Mouse (Mus musculus) R1 (cell line): ENCODE results near the gene Hcar2.

Source experiments
- DNase-seq: peaks from one replicate; pipeline ENCODE4 v3.0.0-alpha.2; 2018; ENCODE audit warnings: low read depth, low spot score

Hcar2 gene

DNA sequence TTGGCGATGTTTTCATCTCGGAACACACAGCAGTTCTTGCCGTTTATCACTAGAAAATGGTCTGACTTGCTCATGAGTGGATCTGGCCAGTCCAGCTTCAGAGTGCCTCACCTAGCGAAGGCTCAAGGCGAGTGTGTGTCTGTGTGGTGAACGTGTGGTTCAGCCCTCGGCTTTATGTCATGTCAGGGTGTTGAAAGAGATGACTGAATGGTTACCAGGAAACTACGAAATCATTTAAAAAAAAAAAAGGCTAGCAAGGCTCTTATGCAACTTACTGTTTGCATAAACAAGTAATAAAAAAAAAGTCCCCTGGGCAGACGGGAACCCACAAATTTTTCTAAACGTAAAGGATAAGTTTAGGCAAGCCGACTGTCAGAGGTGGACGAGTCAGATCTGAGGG, at the start of gene Hcar2:
Gene Hcar2, minus strand, starts transcription at position 135 of the 400 bp plus-strand sequence.
- no peak for DNase-seq

DNA sequence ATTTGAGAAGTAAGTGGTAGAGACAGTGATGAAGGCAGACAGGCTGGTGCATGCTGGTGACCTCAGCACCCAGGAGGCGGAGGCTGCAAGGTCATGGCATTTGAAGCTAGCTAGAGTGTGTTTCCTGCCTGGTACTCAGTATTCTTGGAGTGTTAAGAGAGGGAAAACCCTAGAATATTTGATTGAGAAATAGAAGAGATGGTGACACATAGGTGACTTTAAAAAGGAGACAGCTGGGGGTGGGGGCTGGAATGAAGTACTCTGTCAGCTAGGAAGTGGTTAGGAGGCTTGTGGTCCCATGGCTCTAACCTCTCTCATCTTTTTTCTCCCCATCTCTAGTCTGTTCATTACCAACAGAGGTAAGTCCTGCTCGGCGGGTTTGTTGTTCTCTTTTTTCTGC, 49.6 kb upstream of the Hcar2 start:
- no peak for DNase-seq

DNA sequence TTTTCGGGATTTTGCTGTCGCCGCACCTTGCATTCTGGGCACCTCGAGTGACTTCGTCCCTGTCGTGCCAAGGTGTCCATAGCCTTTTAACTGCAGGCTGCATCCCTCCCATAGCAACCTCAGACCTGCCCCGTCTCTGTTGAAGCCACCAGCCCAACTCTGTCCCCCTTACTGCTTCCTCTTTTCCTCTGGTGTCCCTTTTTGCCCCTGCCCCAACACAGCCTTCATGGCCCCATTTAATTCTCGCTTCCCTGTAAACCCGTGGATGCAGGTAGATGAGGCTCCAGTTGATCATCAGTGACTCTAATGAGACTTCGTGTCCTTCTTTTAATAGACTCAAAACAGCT, 42.3 kb upstream of the Hcar2 start:
- no peak for DNase-seq

DNA sequence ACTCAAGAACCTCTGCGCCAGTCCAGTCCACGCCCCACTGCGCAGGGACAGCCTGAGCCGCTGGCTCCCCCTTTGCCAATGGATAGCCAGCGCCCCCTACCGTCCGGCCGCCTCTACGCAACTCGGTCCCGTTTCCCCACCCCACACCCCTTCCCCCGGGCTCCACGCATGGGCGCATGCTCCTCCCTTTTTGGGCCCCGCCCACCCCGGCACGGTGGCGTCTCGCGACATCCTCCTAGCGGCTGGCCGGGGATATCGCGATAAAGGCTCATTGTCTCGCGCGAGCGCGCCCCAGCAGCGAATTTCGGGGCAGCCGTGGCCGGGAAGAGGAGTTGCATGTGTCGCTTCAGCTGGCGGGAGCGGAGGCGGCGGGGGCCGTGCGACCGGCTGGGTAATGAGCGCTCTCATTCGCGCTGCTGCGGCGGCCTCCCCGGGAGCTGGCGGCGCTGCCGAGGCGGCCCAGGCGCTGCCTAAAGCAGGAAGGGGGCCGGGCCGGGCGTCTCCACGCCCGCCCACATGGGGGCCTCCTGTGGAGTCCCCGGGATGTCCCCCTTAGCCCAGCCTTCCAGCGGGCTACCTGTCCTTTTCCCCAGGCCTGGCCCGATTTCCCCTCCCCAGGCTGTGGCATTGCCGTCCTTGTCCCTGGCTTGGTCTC, 41.8 kb upstream of the Hcar2 start, which contains the start of gene Denr:
Gene Denr, plus strand, starts transcription at position 200 of the 655 bp plus-strand sequence.
- peak; percentile 95 for DNase-seq

DNA sequence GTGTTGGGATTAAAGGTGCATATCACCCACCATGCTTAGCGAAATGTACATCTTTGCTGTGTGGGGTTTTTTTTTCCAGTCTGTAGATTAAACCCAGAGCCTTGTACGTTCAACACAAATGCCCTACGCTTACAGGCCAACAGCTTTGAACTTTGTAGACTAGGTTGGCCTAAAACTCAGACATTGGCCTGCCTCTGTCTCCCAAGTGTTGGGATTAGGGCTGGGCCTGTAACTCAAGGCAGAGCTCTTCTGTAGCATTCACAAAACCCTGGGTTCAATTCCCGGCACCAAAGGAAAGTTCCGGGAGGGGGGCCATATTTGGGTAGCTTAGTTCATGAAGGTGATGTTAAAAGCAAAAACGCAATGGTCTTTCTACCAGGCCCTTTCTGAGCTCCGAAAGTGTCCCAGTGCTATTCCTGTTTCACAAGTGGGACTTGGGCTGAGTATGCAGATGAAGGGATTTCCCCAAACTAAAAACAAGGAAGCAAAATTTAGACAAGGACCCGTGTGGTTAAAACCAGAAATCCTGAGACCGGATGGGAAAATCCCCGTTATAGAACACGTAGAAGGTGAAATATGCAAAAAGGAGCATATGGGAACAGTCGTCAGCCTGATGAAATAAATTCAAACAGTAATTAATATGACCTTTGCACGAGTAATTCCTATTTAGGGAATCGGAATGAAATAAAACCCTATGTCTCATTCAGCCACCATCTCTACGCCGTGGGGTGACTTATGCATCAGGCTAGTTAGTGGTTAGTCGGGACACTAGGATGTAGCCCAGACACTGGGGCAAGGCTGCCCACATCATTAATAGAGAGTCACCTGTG, 41.1 kb upstream of the Hcar2 start:
- no peak for DNase-seq

DNA sequence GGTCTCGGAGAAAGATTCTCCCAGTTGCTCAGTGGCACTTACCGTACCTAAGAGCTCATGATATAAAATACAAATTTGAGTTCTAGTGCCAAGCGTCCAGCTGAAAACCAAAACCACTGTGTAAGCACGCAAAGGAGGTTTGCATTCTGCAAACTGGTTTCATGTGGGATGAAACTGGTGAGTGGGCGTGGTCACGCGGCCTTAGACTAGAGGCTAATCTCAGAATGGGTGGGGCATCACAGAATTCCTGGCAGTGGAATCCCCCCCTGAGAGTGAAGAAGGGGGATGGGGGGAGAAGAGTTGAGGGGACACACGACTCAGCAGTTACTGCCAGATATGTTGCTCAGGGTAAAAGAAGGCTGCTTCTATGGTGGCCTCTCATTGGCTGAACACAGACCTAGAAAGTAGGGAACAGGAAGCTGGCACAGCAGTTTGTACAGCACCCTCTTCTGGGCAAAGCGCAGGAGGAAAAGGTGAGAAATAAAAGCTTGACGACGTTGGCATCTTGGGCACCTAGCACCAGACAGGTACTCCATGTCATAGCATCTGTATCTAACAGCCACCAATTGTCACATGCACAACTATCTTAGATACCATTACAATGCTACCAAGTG, 38.9 kb upstream of the Hcar2 start:
- DNase-seq: peak; percentile 62

DNA sequence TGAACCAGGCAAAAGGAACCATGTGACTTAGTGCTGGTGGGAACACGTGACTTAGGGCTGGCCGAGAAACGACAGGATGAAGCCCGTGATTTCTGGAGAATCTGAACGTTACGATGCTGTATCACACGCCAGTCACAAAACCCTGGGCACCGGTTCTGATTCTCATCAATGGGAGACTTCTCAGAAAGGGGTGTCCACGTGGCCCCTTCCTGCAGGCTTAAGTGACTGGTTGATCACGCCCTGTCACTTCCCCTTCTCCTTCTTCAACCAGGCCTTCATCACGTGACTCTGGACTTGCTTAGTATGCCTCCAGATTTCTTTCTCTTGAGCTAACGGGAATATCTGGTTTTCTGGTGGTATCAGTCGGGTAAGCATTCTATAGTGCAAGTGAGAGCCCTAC, 32.1 kb upstream of the Hcar2 start:
- peak; percentile 24 for DNase-seq

DNA sequence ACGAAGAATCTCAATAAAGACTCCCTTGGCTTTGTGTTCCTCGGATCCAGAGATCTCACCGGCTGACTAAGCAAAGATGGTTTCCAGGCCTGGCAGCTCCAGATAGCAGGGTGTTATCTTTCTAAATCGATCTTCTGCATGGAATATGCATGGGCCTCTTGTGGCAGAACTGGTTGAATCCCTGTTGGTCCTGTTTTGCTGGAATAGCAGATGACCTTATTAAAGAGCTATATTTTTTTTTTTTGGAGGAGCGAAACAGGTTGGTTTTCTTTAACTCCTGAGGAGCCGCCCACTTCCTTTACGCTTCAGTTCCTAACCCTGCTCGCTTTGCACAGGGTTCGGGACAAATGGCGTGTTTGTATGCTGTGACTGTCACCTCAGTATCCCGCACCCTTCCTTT, 31.1 kb upstream of the Hcar2 start:
- no peak for DNase-seq

DNA sequence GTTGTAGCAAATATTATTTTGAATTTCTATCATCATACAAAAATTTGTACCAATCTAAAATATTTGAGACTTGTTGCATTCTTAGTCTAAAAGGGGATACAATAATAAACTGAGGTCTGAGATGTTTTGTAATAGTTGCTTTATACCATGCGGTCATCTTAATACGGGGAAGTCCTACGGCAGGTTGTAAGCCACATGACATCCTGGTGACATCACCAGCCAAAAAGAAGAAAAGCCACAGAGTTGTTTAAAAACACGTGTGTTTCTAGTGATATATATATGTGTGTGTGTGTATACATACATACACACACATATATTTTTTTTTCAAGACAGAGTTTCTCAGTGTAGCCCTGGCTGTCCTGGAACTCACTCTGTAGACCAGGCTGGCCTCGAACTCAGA, 28.2 kb upstream of the Hcar2 start:
- DNase-seq: no peak

DNA sequence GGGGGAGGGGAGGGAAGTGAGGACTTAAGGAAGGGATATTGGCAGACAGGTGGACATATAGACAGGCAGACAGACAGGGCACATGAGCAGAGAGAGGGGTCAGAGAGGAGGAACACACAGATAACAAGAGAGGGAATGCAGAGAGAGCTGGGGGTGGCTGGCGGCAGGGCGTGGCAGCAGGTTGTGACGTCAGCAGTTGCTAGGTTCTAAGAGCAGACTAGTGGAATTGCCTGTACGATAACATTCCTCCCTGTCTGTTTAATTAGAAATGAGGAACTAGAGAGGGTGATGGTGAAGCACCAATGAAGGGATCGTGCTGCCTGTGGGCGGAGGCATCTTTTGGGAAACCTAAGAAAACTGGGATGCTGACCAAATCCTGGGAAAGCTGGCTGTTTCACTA, 26.4 kb upstream of the Hcar2 start:
- peak; percentile 54 for DNase-seq

DNA sequence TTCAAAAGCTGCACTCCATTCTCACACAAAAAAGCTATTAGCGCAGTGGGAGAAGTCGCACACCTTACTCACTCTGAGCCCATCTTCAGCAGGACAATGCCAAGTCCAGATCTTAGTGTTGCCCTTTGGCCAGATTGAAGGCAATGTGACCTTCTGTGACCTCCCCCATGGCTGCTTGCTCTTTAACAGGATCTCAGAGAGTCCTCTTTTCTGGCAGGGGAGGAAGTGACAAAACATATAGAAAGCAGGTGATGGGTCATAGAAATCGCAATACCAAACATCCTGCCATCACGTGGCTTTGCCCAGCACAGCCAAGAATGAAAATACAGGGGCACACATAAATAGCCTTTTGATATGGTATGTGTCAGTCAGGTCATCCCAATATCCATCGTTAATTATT, 25.7 kb upstream of the Hcar2 start:
- no peak for DNase-seq

DNA sequence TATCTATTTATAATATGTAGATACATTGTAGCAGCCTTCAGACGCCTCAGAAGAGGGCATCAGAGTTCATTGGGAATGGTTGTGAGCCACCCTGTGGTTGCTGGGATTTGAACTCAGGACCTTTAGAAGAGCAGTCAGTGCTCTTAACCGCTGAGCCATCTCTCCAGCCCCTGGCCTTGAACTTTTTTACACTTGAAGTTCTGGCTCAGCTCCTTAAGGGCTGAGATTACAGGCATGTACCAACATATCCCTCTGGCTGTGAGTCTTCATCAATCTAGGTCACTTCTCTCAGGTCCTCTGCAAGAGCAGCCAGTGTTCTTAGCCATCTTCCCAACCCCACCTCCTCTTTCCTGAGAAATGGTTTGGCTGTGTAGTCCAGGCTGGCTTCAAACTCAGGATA, 25.0 kb upstream of the Hcar2 start:
- DNase-seq: no peak

DNA sequence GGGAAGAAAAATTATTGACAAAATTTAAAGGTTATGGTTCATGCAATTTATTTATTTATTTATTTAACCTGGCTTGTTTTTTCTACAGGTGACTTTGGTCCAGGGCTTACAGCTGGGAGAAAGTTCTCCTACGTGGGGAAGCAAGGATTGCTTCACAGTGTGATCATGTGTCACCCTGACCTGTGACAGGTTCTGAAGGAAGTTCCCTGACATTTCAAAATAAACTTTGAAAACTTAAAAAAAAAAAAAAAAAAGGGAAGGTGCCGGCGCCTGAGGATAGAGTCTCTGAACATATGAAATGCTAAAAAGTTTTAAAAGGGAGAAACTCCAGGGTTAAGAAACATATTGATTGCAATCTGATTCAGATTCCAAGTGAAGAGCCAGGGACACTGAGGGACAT, 21.1 kb upstream of the Hcar2 start:
- DNase-seq: no peak

DNA sequence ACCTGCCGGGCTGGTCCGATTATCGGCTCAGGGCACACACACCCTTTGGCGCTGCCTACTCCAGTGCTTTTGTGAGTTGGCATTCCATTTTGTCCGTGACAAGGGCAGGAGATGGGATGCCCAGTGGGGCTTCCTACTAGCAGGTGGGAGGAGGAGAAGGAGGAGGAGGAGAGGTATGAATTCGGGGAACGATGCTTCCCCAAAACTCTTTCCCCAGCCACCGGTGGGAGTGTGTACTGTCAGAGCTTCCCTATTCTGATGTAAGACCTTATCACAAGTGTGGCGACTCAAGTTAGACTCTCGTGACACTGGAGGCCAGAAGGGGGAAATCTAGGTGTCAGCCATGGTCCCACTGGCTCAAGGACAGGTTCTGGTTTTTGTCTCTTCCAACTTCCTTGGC, 19.0 kb upstream of the Hcar2 start:
- no peak for DNase-seq

DNA sequence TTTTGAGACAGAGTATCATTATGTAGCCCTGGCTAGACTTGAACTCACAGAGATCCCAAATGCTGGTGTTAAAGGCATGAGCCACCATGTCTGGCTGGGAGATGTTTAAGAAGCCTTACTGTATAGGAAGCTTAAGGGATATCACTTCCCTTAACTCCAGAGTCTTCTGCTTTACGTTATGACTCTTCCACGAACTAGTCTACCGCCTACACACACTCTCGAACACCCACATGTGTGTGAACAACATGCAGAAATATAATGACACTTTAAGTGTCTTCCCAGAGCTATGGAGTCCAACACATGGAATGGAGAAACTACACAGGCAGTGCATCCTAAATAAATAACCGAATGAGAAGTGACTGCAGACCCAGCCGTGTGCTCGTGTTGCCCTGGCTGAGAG, 18.6 kb upstream of the Hcar2 start:
- DNase-seq: no peak

DNA sequence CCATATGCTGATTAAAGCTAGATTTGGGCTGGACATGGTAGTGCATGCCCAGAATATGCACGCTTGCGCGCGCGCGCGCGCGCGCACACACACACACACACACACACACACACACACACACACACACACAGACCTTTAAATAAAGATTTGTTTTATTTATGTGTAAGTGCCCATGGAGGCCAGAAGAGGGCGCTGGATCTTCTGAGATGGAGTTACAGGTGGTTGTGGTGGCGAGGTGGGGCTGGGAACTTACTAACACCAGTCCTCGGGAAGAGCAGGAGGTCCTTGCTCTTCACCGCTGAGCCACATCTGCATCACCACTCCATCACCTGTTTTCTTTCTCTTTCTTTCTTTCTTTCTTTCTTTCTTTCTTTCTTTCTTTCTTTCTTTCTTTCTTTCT, 15.5 kb upstream of the Hcar2 start:
- peak; percentile 76 for DNase-seq

DNA sequence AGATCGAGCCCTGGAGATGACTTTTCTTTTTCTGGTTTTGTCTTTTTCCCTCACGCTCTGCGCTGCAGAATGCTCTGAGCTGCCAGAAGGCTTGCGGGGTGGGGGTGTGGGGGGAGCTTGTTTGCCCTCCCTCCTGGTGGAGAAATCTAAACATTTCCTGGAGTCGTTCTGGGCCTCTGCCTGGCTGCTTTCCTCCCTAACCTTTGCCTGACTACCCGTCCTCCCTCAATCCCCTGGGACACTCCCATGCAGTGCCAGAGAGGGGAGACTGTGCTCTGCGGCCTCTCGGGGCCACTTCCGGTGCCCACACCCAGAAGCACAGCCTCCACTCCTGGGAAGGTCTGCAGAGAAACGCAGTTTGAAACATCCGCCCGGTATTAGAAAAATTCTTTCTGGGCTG, 14.6 kb upstream of the Hcar2 start, which contains the start of gene Hcar1:
Gene Hcar1, minus strand, starts transcription at position 93 of the 400 bp plus-strand sequence.
- DNase-seq: no peak

DNA sequence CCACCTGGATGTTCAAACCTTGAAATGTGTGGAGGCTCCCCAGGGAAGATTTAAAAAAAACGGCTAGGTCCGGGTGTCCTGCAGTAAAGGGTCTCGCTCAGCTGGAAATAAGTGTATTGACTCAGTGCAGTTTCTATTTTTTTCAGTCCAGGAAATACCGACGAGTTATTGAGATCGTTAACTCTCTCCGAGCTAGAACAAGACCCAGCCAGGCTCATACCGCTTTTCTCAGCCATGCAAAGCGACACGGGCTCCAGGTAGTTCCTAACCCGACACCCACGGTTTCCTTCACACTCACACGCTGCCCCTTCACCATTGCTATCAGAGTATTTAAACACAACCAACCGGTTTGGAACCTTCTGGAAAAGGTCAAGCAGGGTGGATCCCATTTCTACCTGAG, 12.8 kb upstream of the Hcar2 start:
- no peak for DNase-seq

DNA sequence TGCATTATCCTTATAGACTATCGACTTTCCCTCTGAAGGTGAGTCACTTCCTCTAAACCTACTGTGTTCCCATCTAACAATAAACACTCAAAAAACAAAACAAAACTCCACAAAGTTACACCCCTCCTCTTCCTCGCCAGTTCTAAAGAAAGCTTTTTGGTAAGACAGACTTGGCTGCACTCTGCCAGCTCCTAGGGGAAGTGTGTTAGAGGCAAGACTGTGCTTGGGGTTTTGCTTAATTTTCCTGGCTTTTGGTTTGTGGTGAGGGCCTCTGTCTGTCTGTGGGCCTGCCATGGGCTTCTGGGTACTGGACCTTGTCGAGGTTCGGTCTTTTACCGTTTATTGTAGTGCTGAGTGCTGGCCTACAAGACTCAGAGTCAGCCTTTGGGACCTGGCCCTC, 8.9 kb upstream of the Hcar2 start:
- DNase-seq: no peak

DNA sequence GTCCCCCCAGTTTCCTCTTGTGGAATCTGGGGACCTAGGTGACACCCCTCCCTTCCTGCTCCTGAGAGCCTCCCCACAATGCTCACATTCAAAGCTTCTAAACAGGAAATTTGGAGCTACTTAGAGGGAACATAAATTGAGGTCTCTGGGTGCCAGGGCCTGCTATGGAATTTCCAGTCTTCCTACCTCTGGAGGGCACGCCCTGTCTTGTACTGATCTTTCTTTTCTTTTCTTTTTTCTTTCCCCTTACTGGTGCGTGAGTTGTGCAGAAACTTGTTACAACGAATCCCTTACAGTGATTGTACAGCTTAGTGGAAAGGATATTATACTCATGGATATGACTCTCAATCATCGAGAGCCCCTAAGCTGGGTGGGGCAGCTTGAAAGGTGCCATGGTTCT, 4.3 kb upstream of the Hcar2 start:
- no peak for DNase-seq

DNA sequence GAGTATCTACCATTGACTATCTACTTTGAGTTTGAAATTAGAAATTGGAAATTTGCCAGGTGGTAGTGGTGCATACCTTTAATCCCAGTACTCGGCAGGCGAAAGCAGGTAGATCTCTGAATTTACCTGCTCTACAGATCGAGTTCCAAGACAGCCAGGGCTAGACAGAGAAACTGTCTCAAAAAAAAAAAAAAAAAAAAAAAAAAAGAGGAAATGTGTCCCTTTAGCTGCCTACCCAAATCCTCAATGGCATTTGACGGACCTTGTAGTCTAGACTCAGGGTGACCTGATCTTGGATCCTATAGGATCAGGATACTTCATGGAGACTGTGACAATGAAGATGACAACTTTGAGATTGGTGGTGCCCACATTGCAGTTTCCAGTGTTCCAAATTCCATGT, 1.2 kb upstream of the Hcar2 start:
- no peak for DNase-seq

DNA sequence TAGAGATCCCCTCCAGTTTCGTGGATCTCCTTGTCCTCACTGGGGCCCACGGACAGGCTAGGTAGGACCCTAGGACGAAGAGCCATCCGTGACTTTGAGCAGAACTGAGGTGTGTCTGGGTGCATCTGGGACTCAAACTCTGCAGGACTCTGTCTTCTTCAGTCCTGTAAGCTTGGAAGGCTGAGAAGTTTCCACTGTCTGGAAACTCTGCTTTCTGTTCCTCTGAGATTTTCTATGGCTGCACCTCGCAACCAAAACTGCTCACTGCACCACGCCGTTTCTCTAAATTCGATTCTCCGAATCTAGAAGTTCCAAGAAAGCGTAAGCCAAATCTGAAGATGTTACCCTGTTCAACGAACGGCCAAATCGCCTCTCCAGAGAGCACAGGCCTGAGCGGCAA, 1.4 kb downstream of the Hcar2 start:
- DNase-seq: no peak
